Comparison of ENCODE assay signal across 8 mouse cellular contexts in the genomic region with DNA sequence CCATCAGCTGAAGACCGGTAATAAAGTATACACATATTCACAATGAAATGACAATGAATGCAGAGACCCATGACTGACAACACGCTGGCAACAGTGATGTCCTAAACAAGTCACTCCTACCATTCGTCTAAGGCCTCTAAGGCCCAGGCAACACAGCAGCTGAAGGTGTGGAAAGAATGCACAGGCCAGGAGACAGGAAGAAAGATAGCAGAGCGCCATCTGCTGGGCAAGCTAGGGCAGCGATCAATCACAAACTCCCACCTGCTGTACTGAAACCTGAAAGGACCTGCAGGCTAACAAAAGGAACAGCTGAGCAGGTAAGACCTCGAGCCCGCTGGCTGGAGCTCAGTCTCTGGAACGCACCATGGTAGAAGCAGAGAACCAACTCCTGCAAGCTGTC. TPM values are rescaled to one million over a fixed set of nuclear protein-coding genes. Genes with fewer than 3 reads are reported as not detected.
DNase-seq lines count a peak whose midpoint lies in the region; ATAC-seq and TF ChIP-seq lines count a peak whose summit lies in the region.

No protein-coding gene starts in this region.

- 43% methylated on average over 8 of the region's 8 CpGs for WGBS in bone marrow, adult 2 months
- 25% methylated on average over 8 of the region's 8 CpGs for WGBS in embryonic facial prominence, embryonic 14.5 days
- WGBS in lung, postnatal 0 days = 30% methylated on average over 8 of the region's 8 CpGs

- no peak overlapping the region for H3K4me2 ChIP-seq in embryonic facial prominence, embryonic 14.5 days (ENCODE audit: low read depth, low read length)
- no peak overlapping the region for H3K4me2 ChIP-seq in lung, postnatal 0 days (replicated peaks; ENCODE audit: low read depth, low read length)

- DNase-seq in embryonic facial prominence, embryonic 14.5 days (ENCODE audit: low spot score) = peak; percentile 58
- DNase-seq in heart, postnatal 14 days = peak; percentile 68 to 71
- peak; percentile 60 to 81 for DNase-seq in layer of hippocampus, adult 18-20 months (ENCODE audit: low spot score in 2 of 2)
- DNase-seq in lung, postnatal 0 days (ENCODE audit: low spot score) = peak; percentile 51
- DNase-seq in retina, embryonic 14.5 days (ENCODE audit: low spot score) = peak; percentile 87
- DNase-seq in thymus, postnatal 25 days = peak; percentile 59

- no peak for TF ChIP-seq EP300 in lung, postnatal 0 days (IDR thresholded peaks at IDR 0.05)

- no peak overlapping the region for H3K4me3 ChIP-seq in E14TG2a.4 (replicated peaks; ENCODE audit: low read length)
- no peak overlapping the region for H3K4me3 ChIP-seq in bone marrow, adult 2 months (replicated peaks; ENCODE audit: control insufficient read depth, low read depth, low read length)
- H3K4me3 ChIP-seq in embryonic facial prominence, embryonic 14.5 days (ENCODE audit: low read depth, low read length) = no peak overlapping the region
- no peak overlapping the region for H3K4me3 ChIP-seq in lung, postnatal 0 days (ENCODE audit: low read depth, low read length)

- H3K36me3 ChIP-seq in E14TG2a.4 (ENCODE audit: insufficient read depth, low read length) = peaks cover 30% of the 10 kb centered on the region
- peaks cover 45% of the 10 kb centered on the region for H3K36me3 ChIP-seq in embryonic facial prominence, embryonic 14.5 days (ENCODE audit: control insufficient read depth, insufficient read depth, low read length)
- H3K36me3 ChIP-seq in lung, postnatal 0 days (ENCODE audit: insufficient read depth, low read length) = peaks cover 12% of the 10 kb centered on the region; the same call in 1 of the 2 replicates

- no peak overlapping the region for H3K27ac ChIP-seq in bone marrow, adult 2 months (ENCODE audit: control insufficient read depth, insufficient read depth, low read depth, low read length, poor library complexity)
- H3K27ac ChIP-seq in embryonic facial prominence, embryonic 14.5 days (replicated peaks; ENCODE audit: low read depth, low read length) = no peak overlapping the region
- no peak overlapping the region for H3K27ac ChIP-seq in lung, postnatal 0 days (ENCODE audit: low read length)

- no peak for TF ChIP-seq POLR2A in bone marrow, adult 2 months (IDR thresholded peaks at IDR 0.05; ENCODE audit: borderline replicate concordance, control insufficient read depth, low read depth, low read length)

- TF ChIP-seq CTCF in E14TG2a.4 (conservative IDR thresholded peaks at IDR 0.05; ENCODE audit: low read length) = peak; percentile 85
- peak; percentile 90 for TF ChIP-seq CTCF in bone marrow, adult 2 months (IDR thresholded peaks at IDR 0.05; ENCODE audit: control insufficient read depth, insufficient read depth, low read length)
- TF ChIP-seq CTCF in lung, postnatal 0 days (IDR thresholded peaks at IDR 0.05) = peak; percentile 84

- no peak overlapping the region for H3K9ac ChIP-seq in embryonic facial prominence, embryonic 14.5 days (ENCODE audit: low read depth, low read length)
- no peak overlapping the region for H3K9ac ChIP-seq in lung, postnatal 0 days (replicated peaks; ENCODE audit: low read depth)

- no peaks in the 10 kb centered on the region for H3K27me3 ChIP-seq in E14TG2a.4 (ENCODE audit: insufficient read depth, low read length)
- no peaks in the 10 kb centered on the region for H3K27me3 ChIP-seq in embryonic facial prominence, embryonic 14.5 days (replicated peaks; ENCODE audit: control insufficient read depth, insufficient read depth, low read length)
- no peaks in the 10 kb centered on the region for H3K27me3 ChIP-seq in lung, postnatal 0 days (replicated peaks; ENCODE audit: insufficient read depth, low read length)

- H3K9me3 ChIP-seq in E14TG2a.4 (ENCODE audit: low read length) = no peaks in the 10 kb centered on the region
- no peaks in the 10 kb centered on the region for H3K9me3 ChIP-seq in embryonic facial prominence, embryonic 14.5 days (ENCODE audit: control insufficient read depth, low read length)
- no peaks in the 10 kb centered on the region for H3K9me3 ChIP-seq in lung, postnatal 0 days (ENCODE audit: low read length)

- peaks cover 10% of the 10 kb centered on the region for H3K4me1 ChIP-seq in E14TG2a.4 (replicated peaks; ENCODE audit: low read depth, low read length)
- H3K4me1 ChIP-seq in bone marrow, adult 2 months (ENCODE audit: control insufficient read depth, insufficient read depth, low read length) = no peaks in the 10 kb centered on the region
- H3K4me1 ChIP-seq in embryonic facial prominence, embryonic 14.5 days (ENCODE audit: control insufficient read depth, insufficient read depth, low read length) = no peaks in the 10 kb centered on the region
- no peaks in the 10 kb centered on the region for H3K4me1 ChIP-seq in lung, postnatal 0 days (ENCODE audit: insufficient read depth, low read depth, low read length)

- ATAC-seq in embryonic facial prominence, embryonic 14.5 days (ENCODE audit: low read depth) = peak; percentile 76
- peak; percentile 48; the same call in 1 of the 2 replicates for ATAC-seq in lung, postnatal 0 days

- intact Hi-C loops in heart, postnatal 14 days (cut with DNase I) = loop anchor here (2.0 to 10.0 kb wide), 3 partner anchors 132 to 879 kb away; no protein-coding TSS in a partner anchor

RNA-seq across cellular contexts. Expression of a gene that starts 48.6 kb away (rescaled TPM):
- polyA plus RNA-seq in bone marrow, adult 2 months (2011; ENCODE audit: insufficient read depth, insufficient read length, low replicate concordance, missing spikeins) = 34.6 and 35.4 TPM in 2 replicates
- polyA plus RNA-seq in embryonic facial prominence, embryonic 14.5 days (2014; fragmentation: Nextera tagmentation; extraction: Ambion mirVana) = 25.9 and 28.5 TPM in 2 replicates
- total RNA-seq in heart, postnatal 14 days (2021) = 10 to 100 TPM; 11.7 to 12.1 TPM
- total RNA-seq in layer of hippocampus, adult 18-20 months (2021) = 10 to 100 TPM; 15.9 to 16.7 TPM
- 14.3 and 14.9 TPM in 2 replicates for polyA plus RNA-seq in lung, postnatal 0 days (2015; fragmentation: Nextera tagmentation; extraction: Ambion mirVana)

RNA-seq across cellular contexts. Expression of a gene that starts 48.8 kb away (rescaled TPM):
- 4.3 and 8.8 TPM in 2 replicates for polyA plus RNA-seq in bone marrow, adult 2 months (2011; ENCODE audit: insufficient read depth, insufficient read length, low replicate concordance, missing spikeins)
- polyA plus RNA-seq in embryonic facial prominence, embryonic 14.5 days (2014; fragmentation: Nextera tagmentation; extraction: Ambion mirVana) = 74.3 and 79.6 TPM in 2 replicates
- 10 to 100 TPM; 18.2 to 18.7 TPM for total RNA-seq in heart, postnatal 14 days (2021)
- 10 to 100 TPM; 16.2 to 18.2 TPM for total RNA-seq in layer of hippocampus, adult 18-20 months (2021)
- 31.6 and 34.3 TPM in 2 replicates for polyA plus RNA-seq in lung, postnatal 0 days (2015; fragmentation: Nextera tagmentation; extraction: Ambion mirVana)
